Mouse (Mus musculus) spleen, postnatal 14 days (tissue): ENCODE results near the gene Nckap1.

Experiments used
- DNase-seq, 2 experiments: peaks; one replicate each; pipeline ENCODE4 v3.0.0; 2021 to 2022; ENCODE audit warnings: low spot score in 2 of 2

Gene Nckap1

GRCm38 (mm10) chr2:80581043-80581711, at the start of gene Nckap1:
Gene Nckap1, minus strand, starts transcription at chr2:80581380.
- peak; percentile 60 to 73 for DNase-seq

GRCm38 (mm10) chr2:80624523-80624922, 43.3 kb upstream of the Nckap1 start:
- no peak for DNase-seq

GRCm38 (mm10) chr2:80621921-80622320, 40.7 kb upstream of the Nckap1 start:
- no peak for DNase-seq

- no peak for DNase-seq
Measured at GRCm38 (mm10) chr2:80618991-80619390, 37.8 kb upstream of the Nckap1 start.

GRCm38 (mm10) chr2:80616854-80617737, 35.9 kb upstream of the Nckap1 start, which contains the start of the genes Dusp19 and Nup35:
Gene Dusp19, plus strand, starts transcription at chr2:80617045.
Gene Nup35, plus strand, starts transcription at chr2:80617236.
- peak; percentile 84 to 86 for DNase-seq

- no peak for DNase-seq
Measured at GRCm38 (mm10) chr2:80612796-80613195, 31.6 kb upstream of the Nckap1 start.

- no peak for DNase-seq
Measured at GRCm38 (mm10) chr2:80612286-80612685, 31.1 kb upstream of the Nckap1 start.

GRCm38 (mm10) chr2:80603771-80604426, 22.7 kb upstream of the Nckap1 start:
- DNase-seq: no peak

- DNase-seq: no peak
Measured at GRCm38 (mm10) chr2:80602756-80603155, 21.6 kb upstream of the Nckap1 start.

- no peak for DNase-seq
Measured at GRCm38 (mm10) chr2:80600611-80601010, 19.4 kb upstream of the Nckap1 start.

- no peak for DNase-seq
Measured at GRCm38 (mm10) chr2:80599850-80600249, 18.7 kb upstream of the Nckap1 start.

- no peak for DNase-seq
Measured at GRCm38 (mm10) chr2:80596960-80597359, 15.8 kb upstream of the Nckap1 start.

- no peak for DNase-seq
Measured at GRCm38 (mm10) chr2:80594215-80594918, 13.2 kb upstream of the Nckap1 start.

- DNase-seq: no peak
Measured at GRCm38 (mm10) chr2:80582356-80582755, 1.2 kb upstream of the Nckap1 start.

GRCm38 (mm10) chr2:80580311-80580961, 744 bp downstream of the Nckap1 start:
- DNase-seq: peak in 1 of 2 experiments; percentile 24

- DNase-seq: no peak
Measured at GRCm38 (mm10) chr2:80579253-80579891, 1.8 kb downstream of the Nckap1 start.

- DNase-seq: no peak
Measured at GRCm38 (mm10) chr2:80577286-80577685, 3.9 kb downstream of the Nckap1 start.

- no peak for DNase-seq
Measured at GRCm38 (mm10) chr2:80570656-80571055, 10.5 kb downstream of the Nckap1 start.

GRCm38 (mm10) chr2:80567411-80567810, 13.8 kb downstream of the Nckap1 start:
- no peak for DNase-seq

GRCm38 (mm10) chr2:80562253-80562652, 18.9 kb downstream of the Nckap1 start:
- no peak for DNase-seq

- DNase-seq: no peak
Measured at GRCm38 (mm10) chr2:80561478-80561877, 19.7 kb downstream of the Nckap1 start.
